Mouse (Mus musculus) ZHBTc4 (cell line): ENCODE data around the gene Smyd4.

Experiments
- DNase-seq: peaks from one replicate; pipeline ENCODE4 v3.0.0-alpha.2; 2011; ENCODE audit warnings: low read depth, low spot score

Gene Smyd4

DNA sequence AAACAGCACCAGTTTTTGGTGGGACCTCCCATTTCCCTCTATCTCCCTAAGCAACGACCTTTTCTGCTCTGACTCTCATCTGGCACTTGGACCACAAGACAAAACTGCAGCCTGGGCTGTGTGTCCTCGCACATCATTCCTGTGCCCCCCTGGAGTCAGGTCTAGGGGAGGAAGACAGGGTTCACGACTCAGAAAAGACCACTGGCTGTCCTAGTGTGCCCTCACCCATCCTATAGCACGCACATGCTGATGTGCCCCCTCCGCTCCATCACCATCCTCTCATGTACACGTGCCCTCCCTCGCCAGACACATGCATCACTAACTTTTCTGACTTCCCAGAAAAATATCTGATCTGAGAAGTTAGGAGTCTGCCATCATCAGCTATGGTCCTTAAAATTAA lies 71.8 kb downstream of the Smyd4 start:
- no peak for DNase-seq

- DNase-seq, result no peak
These were observed 72.7 kb downstream of the Smyd4 start for GRCm38 (mm10) chr11:75420810-75421374.

DNA sequence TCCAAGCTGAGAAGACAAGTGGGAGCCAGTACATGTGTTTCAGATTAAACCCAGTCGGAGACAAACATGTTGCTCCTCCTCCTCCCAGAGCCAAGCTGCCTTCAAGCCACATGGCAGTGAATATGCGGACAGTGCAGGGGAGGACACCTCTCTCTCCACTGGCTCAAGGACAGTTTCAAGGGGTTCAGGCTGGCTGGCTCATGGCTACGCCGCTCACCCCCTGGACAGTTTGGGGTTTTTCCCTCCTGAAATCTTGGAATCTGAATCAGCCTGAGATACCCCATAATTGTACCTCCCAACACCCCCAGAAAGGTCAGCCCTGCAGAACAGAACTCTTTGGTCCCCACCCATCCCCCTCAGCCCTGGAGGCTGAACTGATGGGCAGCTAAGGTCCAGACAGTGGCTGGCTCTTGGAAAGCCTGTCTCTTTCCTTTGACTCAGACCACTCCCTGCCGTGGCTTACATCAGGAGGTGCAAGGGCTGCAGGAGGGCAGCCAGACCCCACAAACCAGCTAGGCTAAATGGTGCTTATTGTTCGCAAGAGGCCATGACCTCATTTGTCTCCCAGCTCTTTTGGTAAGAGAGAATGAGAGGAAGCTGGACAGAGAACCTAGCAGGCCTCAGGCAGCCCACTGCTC lies 73.3 kb downstream of the Smyd4 start:
- no peak for DNase-seq

DNA sequence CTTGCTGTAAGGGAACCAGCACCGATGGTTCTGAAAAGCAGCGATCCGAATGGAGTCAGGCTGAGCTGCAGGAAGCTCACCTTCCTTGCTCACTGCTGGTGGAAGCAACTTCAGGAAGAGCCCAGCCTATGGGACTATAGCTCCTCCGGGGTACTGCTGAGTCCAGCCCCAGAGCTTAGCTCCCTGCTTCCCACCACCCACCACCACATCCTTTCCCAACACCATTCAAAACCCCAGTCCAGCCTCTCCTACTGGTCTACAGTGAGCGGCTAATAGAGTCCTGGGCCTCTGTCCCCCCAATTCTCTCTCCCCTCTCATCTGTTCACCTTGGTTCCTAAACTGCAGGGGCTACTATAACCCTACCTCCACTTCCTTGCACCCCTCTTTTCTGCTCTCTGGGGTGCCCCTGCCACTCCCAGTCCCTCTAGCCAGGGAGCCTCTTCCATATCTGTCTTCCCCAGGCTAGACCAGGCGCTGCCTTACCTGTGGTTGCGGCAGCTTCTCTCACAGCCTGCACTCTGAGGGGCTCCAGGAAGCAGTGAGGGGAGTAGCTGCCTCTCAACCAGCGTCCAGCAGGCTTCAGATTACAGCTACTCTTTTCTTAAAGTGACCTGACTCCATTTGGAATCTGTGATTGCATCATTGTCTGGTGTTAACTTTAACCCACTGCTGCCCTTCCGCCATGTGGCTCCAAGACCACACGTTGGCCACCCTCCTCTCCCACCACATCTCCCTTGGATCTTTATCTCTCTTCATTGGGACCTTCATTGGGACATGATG lies 74.0 kb downstream of the Smyd4 start, which contains the start of gene Serpinf1:
Gene Serpinf1, minus strand, starts transcription at position 689 of the 780 bp plus-strand sequence.
- DNase-seq, result no peak

- no peak for DNase-seq
These were observed 74.9 kb downstream of the Smyd4 start for GRCm38 (mm10) chr11:75423091-75423490.

GRCm38 (mm10) chr11:75424033-75424432 lies 75.8 kb downstream of the Smyd4 start:
- DNase-seq, result no peak

GRCm38 (mm10) chr11:75424459-75424858 lies 76.2 kb downstream of the Smyd4 start:
- DNase-seq, result no peak

GRCm38 (mm10) chr11:75429019-75429705 lies 80.9 kb downstream of the Smyd4 start:
- no peak for DNase-seq

- no peak for DNase-seq
These were observed 83.1 kb downstream of the Smyd4 start for GRCm38 (mm10) chr11:75431307-75431706.

DNA sequence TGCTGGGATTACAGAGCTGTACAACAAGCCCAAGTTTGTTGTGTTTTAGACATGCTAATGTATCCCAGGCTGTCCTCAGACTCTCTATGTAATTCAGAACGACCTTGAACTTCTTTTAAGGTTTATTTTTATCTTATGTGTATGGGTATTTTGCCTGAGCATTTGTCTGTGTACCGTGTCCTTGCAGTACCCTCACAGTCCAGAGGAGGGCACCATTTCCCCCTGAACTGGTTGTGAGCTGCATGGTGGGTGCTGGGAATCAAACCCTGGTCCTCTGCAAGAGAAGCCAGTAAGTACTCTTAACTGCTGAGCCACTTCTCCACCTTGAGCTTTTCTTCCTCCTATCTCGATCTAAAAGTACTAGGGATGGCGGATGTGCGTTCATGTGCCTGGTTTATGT lies 85.9 kb downstream of the Smyd4 start:
- peak; percentile 35 for DNase-seq

DNA sequence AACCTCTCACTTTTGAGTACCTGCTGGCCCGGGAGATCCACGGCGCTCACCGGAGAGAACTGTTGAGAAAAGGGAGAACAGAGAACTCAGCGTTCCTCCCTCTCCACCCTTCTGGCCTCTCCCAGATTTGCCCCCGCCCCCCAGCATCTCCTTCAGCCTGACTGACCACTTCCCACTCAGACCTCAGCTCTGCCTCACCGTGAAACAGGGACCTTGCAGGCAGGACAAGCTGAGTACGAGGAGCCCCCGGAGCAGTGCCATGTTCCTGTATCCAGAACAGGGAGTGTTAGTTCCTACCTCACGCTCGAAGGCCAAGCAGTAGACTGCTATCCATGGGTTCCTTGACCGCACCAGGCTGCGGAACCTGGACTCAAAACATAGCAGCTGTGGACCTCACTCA lies 90.0 kb downstream of the Smyd4 start:
- DNase-seq, result no peak

GRCm38 (mm10) chr11:75438804-75439203 lies 90.6 kb downstream of the Smyd4 start:
- no peak for DNase-seq

DNA sequence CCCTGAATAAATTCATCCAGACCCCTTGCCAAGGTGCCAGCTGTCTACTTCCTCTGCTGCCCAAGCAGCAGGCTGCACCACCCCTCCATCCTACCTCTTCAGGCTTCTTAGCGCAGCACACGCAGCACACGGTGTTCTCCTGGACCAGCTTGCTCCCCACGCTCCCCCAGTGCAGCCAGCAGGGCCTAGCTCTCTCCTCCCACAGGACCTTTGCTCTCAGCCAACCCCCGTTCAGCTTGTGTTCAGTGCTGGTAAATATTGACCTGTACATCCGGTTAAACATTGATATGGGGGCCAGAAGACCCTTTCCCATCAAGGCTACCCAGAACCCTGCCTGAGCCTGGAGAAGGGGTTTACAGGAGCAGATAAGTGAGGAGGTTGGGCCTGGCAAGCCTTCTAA lies 91.1 kb downstream of the Smyd4 start, which contains the start of gene Serpinf2:
Gene Serpinf2, minus strand, starts transcription at position 229 of the 400 bp plus-strand sequence.
- DNase-seq, result no peak

DNA sequence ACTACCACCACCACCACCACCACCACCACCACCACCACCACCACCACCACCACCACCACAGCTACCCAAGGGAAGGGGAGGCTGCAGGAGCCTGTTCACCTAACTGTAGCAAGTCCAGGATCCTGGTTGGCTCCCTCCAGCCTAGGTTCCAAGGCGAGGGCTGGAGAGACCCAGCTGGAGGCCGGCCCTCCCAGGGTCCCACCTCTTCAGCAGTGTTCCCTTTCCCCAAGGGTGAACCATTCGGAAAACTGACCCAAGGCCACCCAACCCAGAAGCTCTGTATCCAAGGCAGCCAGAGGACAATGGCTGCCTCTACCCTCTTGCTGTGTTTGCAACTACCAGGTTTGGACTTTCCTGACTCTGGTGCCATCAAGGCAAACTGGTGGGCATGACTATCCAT lies 91.7 kb downstream of the Smyd4 start:
- no peak for DNase-seq

DNA sequence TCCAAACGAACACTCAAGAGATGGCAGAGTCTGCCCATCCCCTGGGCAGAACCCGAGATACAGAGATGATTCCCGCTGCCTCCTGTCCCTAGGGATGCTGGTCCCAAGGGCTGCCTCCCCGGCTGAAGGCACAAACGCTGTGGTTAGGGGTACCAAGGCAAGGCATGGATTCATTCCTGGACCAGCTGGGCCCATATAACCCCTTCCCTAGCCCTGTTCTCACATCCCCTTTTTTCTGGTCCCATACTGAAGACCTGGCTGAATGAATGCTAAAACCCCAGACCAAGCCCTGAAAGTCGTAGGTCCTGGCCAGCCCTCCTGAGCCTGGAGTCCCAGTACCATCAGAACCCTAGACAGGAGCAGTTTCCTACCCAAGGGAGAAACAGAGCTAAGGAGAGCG lies 92.8 kb downstream of the Smyd4 start:
- DNase-seq, result no peak

DNA sequence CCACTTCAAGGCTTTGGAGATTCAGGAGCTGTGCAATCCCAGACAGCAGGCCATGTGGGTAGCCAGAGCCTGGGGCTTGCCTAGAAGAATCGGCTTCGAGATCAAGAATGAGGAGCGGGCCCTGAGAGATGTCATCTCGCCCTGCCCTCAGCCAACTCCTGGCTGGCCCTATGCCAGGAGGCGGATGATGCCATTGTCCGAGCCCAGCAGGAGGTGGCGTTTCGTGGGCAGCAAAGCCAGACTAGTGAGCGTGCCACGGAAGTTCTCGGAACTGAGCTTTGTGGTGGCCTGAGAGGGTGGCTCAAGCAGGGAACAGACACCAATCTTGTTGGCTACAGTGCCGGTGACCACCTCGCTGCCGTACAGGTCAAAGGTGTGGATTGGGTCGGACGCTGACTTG lies 93.4 kb downstream of the Smyd4 start:
- DNase-seq, result peak; percentile 34

DNA sequence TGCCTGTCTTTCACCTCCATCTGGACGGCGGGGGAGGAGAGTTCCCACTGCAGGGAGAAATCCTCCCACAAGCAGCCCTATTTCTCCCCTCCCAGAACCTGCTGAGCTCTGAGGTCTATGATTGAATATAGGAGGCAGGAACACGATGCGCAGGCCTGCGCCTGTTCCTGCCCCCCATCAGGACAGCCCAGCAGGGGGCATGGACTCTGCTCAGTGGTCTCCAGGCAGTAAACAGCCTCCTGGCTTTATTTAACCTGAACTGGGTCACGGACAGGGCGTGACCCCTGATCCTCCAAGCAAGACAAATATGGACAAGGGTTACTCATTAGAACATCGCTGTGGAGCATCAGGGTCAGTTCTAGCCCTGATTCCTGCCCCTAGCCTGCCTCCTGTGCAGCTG lies 95.5 kb downstream of the Smyd4 start:
- peak; percentile 43 for DNase-seq

- no peak for DNase-seq
These were observed 100.3 kb downstream of the Smyd4 start for GRCm38 (mm10) chr11:75448575-75448974.

DNA sequence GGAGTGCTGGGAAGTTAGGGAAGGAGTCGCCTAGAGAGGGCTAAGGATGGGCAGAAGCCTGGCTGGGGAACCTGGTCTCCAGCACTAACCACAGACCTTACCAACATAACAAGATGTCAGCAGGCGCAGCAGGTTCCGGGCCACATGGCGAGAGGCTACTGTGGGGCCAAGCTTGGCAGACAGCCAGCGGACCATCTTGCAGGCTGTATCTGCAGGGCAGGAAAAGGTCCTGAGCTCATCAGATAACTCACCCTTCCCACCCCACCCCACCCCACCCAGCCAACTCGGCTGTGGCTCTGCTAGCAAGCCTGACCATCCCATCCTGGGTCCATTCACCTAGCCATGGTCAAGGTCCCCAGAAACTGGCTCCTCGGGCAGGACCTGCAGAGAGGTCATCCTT lies 101.5 kb downstream of the Smyd4 start:
- DNase-seq, result no peak

GRCm38 (mm10) chr11:75450304-75450908 lies 102.2 kb downstream of the Smyd4 start:
- DNase-seq, result no peak

DNA sequence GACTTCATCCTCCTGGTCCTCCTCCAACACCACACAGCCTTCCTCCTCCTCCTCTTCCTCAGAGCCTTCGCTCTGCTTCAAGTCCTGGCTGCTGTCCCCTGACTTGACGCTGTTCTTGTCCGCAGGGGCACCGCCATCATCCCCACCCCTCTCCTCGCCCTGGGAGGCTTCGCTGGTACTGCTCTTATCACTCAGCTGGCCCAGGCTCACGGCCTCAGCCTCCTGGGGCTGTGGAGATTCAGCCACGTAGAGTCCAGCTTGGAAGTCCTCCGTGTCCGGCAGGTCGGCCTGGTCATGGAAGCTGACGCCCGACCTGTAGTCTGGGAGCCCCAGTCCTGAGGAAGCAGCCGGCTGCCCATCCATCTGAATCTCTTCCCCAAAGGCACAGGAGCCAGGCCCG lies 102.7 kb downstream of the Smyd4 start:
- DNase-seq, result no peak

GRCm38 (mm10) chr11:75452081-75452480 lies 103.8 kb downstream of the Smyd4 start:
- DNase-seq, result no peak
